Mouse (Mus musculus) activated CD4-positive, CD25-positive, alpha-beta regulatory T cell, adult 4 months (primary cell): ENCODE results near the gene Pfdn6. TPM values are rescaled to one million over a fixed set of nuclear protein-coding genes. Genes with fewer than 3 reads are reported as not detected.
"Not testable (repeated sequence)": the region's sequence is repeated elsewhere in the genome, so short reads cannot be mapped to it uniquely, and the experiment has no call there.

Experiments
- ATAC-seq: one replicate; pipeline ENCODE4 v1.8.0; 2017
- polyA plus RNA-seq, 2 experiments: library from polyadenylated mRNA; unstranded; fragments of 100-300 nt; shearing (Covaris generic); gene quantifications; one replicate each; pipeline ENCODE4 v1.2.1; 2017

Pfdn6 gene
- polyA plus RNA-seq, 2 experiments from 2014 or later = 113 to 146 TPM

GRCm38 (mm10) chr17:33955555-33956214 lies 15.5 kb upstream of the Pfdn6 start, which contains the start of the genes Vps52 and Rps18:
Gene Vps52 (plus strand): TSS chr17:33955812.
Gene Rps18 (minus strand): TSS chr17:33956001.
- peak; percentile 77 for ATAC-seq

- no peak for ATAC-seq
These were observed 14.8 kb upstream of the Pfdn6 start for GRCm38 (mm10) chr17:33954646-33955554.

- ATAC-seq = no peak
These were observed 13.9 kb upstream of the Pfdn6 start for GRCm38 (mm10) chr17:33953961-33954565.

GRCm38 (mm10) chr17:33953310-33953709 lies 13.2 kb upstream of the Pfdn6 start:
- no peak for ATAC-seq

DNA sequence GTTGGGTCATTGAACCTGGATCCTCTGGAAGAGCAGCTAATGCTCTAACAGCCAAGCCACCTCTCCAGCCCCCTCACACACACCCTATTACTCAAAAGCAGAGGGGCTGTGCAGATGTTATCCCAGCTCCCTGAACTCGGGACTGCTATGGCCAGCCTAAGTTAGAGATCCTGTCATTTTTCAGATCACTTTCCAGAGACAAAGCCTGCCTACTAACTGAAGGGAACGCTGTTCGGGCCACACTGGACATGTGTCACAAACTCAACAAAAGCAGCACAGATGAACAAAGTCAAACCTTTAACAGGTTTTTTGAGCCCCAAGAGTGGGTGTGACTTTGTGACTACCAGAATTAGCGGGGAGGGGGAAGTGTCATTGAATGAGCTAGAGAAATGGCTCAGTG lies 12.7 kb upstream of the Pfdn6 start:
- ATAC-seq = no peak

- not testable (repeated sequence) for ATAC-seq
These were observed 11.9 kb upstream of the Pfdn6 start for GRCm38 (mm10) chr17:33952015-33952414.

GRCm38 (mm10) chr17:33951021-33951946 lies 11.1 kb upstream of the Pfdn6 start, which contains the start of gene B3galt4:
Gene B3galt4 (minus strand): TSS chr17:33951488.
- ATAC-seq = peak; percentile 64

GRCm38 (mm10) chr17:33950131-33950625 lies 10.0 kb upstream of the Pfdn6 start:
- ATAC-seq = no peak

DNA sequence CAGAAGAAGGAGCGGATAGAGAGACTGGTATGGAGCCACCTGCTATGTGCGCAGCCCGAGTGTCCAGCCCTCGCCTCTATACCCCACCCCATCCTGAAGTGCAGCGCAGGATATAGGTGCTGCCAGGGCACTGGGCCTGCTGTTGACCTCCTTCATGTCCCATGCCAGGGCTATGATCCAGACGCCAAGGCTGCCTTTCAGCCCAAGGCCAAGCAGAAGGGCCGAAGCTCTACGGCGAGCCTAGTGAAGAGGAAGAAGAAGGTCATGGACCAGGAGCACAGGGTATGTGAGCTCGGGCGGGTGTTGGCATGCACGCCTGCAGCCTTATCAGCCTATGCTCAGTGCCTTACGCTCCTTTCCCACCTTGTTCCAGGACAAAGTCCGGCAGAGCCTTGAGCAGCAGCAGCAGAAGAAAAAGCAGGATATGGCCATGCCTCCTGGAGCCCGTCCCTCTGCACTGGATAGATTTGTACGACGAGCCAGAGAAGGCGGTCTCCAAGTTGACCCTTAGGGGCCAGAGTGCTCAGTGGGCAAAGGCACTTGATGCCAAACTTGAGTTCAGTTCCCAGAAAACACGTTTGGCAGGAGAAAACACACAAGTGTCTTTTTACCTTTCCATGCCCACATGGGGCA lies 8.9 kb upstream of the Pfdn6 start:
- no peak for ATAC-seq

- ATAC-seq = no peak
These were observed 8.2 kb upstream of the Pfdn6 start for GRCm38 (mm10) chr17:33948090-33948904.

DNA sequence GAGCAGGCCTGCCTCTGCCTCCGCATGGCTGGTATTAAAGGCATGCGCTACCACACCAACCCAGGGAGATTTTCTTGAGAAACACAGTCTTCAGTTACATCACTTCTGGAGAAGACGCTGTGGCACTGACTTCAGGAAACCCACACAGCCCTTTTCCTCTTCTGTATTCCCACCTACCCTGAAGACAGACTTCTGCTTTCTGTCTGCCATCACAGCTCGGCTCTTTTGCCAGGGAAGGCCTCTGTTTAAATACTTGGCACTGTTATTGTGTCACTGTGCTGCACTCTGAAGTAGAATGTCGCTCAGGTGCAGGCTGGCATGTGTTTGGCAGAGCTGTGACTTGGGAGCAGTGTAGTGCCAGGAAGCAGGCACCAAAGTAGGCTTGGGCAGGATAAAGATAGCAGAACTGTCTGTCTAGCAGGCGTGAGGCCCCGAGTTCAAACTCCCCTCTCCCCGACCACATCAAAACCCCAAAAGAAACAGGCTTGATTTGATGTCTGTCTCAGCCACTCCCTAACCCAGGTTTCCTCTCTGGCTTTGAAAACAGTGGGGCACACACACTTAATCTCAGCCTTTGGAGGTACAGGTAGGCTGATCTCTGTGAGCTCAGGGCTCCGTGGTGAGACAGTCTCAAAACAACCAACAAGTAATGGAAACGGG lies 7.4 kb upstream of the Pfdn6 start:
- peak; percentile 26 for ATAC-seq

DNA sequence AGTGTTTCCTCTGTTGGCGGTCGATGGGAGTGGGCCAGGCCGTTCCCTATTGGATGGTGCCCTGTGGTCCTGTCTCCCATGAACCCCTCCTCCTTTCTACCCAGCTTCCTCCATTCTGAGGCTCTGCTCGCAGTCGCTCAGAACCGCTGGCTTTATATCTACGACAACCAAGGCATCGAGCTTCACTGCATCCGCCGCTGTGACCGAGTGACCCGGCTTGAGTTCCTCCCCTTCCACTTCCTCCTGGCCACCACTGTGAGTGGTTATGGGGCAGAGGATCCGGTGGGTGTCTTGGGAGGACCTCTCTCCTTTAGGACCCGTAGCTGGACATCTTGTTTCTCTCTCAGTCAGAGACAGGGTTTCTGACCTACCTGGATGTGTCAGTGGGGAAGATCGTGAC lies 3.3 kb upstream of the Pfdn6 start:
- ATAC-seq = no peak

DNA sequence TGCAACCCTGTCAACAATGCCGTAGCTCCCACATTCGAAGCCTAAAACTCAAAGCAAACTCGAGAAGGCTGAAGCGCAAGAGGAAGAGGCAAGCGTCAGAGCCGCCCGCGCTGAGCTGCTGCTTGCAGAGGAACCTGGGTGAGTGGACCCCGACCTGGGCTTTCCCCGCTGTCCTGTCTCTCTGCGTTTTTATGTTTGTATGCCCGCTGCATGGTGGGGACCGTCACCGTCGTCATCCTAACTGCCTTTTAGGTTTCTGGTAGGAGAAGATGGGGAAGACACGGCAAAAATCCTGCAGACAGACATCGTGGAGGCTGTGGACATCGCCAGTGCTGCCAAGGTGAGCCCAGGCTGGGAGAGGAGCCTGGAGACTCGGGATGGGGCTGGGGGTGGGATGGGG lies 1.2 kb upstream of the Pfdn6 start:
- ATAC-seq = no peak

GRCm38 (mm10) chr17:33940981-33941380 lies 838 bp upstream of the Pfdn6 start:
- ATAC-seq = no peak

DNA sequence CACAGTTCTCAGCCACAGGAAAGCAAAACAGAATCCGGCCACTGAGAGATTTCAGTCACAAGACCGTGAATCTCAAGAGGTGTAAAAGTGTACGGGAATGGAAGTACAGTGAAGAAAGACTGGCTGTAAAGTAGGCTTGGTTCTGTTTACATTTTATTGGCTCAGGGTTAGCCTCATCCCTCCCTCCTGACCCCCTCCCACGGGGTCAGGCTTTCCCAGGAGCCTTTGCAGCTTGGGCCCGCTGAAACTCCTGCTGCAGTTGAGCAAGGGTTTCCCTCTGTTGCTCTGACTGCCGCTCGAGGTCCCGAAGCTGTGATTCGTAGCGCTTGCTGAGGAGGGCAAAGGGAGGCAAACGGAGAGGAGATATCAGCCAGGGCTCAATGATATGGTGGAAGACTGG lies 1.4 kb downstream of the Pfdn6 start:
- ATAC-seq = no peak

GRCm38 (mm10) chr17:33936993-33937392 lies 3.1 kb downstream of the Pfdn6 start:
- ATAC-seq = no peak

DNA sequence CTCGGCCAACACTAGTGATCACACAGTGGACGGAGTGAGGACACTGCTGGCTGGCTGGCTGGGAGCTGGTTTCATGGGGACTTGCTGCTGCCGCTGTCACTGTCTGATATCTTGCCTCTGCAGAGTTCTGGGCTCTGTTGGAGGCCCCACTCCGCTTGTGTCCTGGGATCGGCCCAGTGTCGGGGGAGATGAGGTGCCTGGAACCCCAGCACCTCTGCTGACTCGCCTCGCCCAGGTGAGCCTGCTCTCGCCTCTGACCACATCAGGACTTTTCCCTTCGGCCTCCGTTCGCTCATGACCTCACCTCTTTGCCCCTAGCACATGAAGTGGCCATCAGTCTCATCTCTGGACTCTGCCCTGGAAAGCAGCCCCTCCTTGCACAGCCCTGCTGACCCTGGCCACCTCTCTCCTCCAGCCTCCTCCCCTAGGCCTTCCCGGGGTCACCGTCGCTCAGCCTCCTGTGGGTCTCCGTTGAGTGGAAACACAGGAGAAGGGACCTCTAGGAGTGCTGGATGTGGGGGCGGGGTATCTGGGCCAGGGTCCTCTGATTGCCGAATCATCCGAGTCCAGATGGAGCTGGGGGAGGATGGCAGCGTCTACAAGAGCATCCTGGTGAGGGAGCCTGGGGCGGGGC lies 4.6 kb downstream of the Pfdn6 start:
- ATAC-seq = no peak

DNA sequence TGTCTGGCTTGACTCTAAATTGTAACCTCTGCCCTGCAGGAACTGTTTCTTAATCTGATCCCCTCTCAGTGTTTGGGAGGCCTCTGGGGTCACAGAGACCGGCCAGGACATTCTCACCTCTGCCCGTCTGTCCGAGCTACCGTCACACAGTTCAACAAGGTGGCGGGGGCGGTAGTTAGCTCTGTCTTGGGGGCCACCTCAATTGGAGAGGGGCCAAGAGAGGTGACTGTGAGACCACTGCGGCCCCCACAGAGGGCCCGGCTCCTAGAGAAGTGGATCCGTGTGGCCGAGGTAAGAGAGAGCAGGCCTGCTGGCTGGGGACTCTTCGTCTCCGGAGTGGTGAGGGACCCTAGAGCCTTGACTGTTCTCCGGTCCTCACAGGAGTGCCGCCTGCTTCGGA lies 7.2 kb downstream of the Pfdn6 start:
- no peak for ATAC-seq

- no peak for ATAC-seq
These were observed 7.7 kb downstream of the Pfdn6 start for GRCm38 (mm10) chr17:33932448-33932847.

DNA sequence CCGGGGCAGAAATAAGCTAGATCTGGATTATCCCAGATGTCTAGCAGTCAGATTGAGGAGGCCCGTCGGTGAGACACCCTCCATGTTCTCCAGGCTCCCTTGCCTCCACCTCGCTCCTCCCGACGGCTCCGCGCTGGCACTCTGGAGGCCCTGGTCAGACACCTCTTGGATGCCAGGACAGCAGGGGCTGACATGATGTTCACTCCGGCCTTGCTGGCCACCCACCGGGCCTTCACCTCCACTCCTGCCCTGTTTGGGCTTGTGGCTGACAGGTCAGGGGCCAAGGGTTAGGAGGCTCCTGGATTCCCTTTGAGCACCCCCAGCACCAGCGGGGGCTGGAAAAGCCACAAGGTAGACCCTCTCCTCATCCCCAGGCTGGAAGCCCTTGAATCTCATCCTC lies 8.2 kb downstream of the Pfdn6 start:
- no peak for ATAC-seq
